Mouse (Mus musculus) liver, embryonic 11.5 days (tissue): ENCODE data around the gene Kalrn. TPM values are rescaled to one million over a fixed set of nuclear protein-coding genes. Genes with fewer than 3 reads are reported as not detected.

Source experiments
- ATAC-seq: fragments of 200-750 bp; cut with Nextera tagmentation; replicated peaks from 2 replicates; pipeline ENCODE4 v1.8.0; 2017; ENCODE audit warnings: moderate number of reproducible peaks, mild to moderate bottlenecking, moderate TSS enrichment, moderate library complexity; ENCODE audit not compliant: low FRiP score
- DNase-seq: peaks from one replicate; pipeline ENCODE4 v3.0.0-alpha.2; 2017; ENCODE audit warnings: low spot score
- H3K27ac ChIP-seq: fragments of 300-500 bp; sonication (generic); 2 replicates; pipeline ENCODE4 v1.5.1; 2014; ENCODE audit warnings: mild to moderate bottlenecking, low read depth, low read length, control low read depth
- H3K27me3 ChIP-seq: fragments of 300-500 bp; sonication (generic); replicated peaks from 2 replicates; pipeline ENCODE4 v1.6.1; 2014; ENCODE audit warnings: low read length, mixed read lengths; ENCODE audit not compliant: control insufficient read depth, insufficient read depth
- H3K36me3 ChIP-seq: fragments of 300-500 bp; sonication (generic); 2 replicates; pipeline ENCODE4 v1.6.1; 2014; ENCODE audit warnings: mild to moderate bottlenecking, low read length, moderate library complexity, mixed read lengths; ENCODE audit not compliant: control insufficient read depth, insufficient read depth
- H3K4me1 ChIP-seq: fragments of 300-500 bp; sonication (generic); replicated peaks from 2 replicates; pipeline ENCODE4 v1.6.1; 2014; ENCODE audit warnings: low read length, mixed read lengths; ENCODE audit not compliant: control insufficient read depth, insufficient read depth
- H3K4me2 ChIP-seq: fragments of 300-500 bp; sonication (generic); 2 replicates; pipeline ENCODE4 v1.6.1; 2014; ENCODE audit warnings: mild to moderate bottlenecking, control low read depth, moderate library complexity
- H3K4me3 ChIP-seq: fragments of 300-500 bp; sonication (generic); 2 replicates; pipeline ENCODE4 v1.5.1; 2014; ENCODE audit warnings: low read depth, low read length, control low read depth
- H3K9ac ChIP-seq: fragments of 300-500 bp; sonication (generic); 2 replicates; pipeline ENCODE4 v1.6.1; 2014; ENCODE audit warnings: low read depth, low read length, control low read depth
- H3K9me3 ChIP-seq: fragments of 300-500 bp; sonication (generic); 2 replicates; pipeline ENCODE4 v1.6.1; 2016; ENCODE audit warnings: low read length, inconsistent platforms, mixed read lengths; ENCODE audit not compliant: control insufficient read depth
- WGBS: fragments of 180-500 bp; shearing (Covaris S2); extraction: QIAGEN DNeasy Blood & Tissue Kit; methylation state at CpG from one replicate; pipeline ENCODE4 v1.1.7; 2014; 5-methylcytosine and 5-hydroxymethylcytosine counted together
- polyA plus RNA-seq: library from polyadenylated mRNA; unstranded; fragments of >200 nt; fragmentation: Nextera tagmentation; extraction: Ambion mirVana; gene quantifications from 2 replicates; pipeline ENCODE4 v1.2.1, GENCODE M21; 2014

Kalrn gene
- polyA plus RNA-seq, 1 experiment from 2014 or later = 25.1 TPM

DNA sequence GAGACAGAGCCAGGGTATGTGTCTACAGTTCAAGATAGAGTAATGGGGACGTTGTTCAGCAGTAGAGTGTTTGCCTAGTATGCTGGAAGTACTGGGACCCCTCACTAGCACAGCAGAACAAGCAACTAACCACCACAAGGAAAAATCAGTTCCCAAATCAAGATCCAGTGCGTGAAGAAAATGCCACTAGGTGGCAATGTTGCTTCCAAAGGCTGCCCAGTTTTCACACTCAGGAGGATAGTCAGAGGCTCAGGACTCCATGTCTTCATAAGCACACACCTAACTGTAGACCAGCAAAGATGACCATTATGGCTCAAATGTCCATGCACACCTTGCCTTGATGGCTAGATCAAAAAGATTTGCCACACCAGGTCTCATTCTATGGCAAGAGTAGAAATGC is 454.0 kb downstream of the Kalrn start:
- DNase-seq = no peak
- no peaks in the 10 kb centered on the region for H3K27me3 ChIP-seq
- WGBS = 11% methylated on average over 2 of the region's 2 CpGs
- no peak overlapping the region for H3K4me2 ChIP-seq
- no peaks in the 10 kb centered on the region for H3K36me3 ChIP-seq
- H3K4me3 ChIP-seq = no peak overlapping the region
- no peak for ATAC-seq
- H3K9me3 ChIP-seq = no peaks in the 10 kb centered on the region
- H3K4me1 ChIP-seq = no peaks in the 10 kb centered on the region
- H3K27ac ChIP-seq = no peak overlapping the region
- no peak overlapping the region for H3K9ac ChIP-seq

DNA sequence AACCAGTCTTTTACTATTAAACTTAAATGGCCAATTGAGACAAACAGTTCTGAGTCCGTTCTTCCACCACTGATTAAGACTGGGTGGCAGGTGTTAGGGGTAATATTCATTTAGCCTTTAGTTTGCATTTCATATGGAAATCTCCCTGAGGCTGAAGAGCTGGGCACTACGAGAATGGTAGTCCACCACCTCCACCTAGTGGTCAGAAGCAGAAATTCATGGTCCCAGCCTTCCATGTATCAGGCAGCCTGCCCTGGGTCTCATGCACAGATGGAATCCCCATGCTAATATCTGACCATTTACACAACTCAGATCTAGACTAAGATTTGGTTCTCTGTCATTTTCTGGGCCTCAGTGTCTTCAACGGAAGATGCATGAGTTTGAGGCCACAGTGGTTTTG is 458.7 kb downstream of the Kalrn start:
- H3K4me2 ChIP-seq = no peak overlapping the region
- no peak overlapping the region for H3K9ac ChIP-seq
- 5% methylated on average over 3 of the region's 3 CpGs for WGBS
- no peaks in the 10 kb centered on the region for H3K27me3 ChIP-seq
- ATAC-seq (no peak), DNase-seq (peak; percentile 46)
- H3K9me3 ChIP-seq = no peaks in the 10 kb centered on the region
- no peak overlapping the region for H3K27ac ChIP-seq
- no peak overlapping the region for H3K4me3 ChIP-seq
- H3K4me1 ChIP-seq = no peaks in the 10 kb centered on the region
- H3K36me3 ChIP-seq = no peaks in the 10 kb centered on the region

DNA sequence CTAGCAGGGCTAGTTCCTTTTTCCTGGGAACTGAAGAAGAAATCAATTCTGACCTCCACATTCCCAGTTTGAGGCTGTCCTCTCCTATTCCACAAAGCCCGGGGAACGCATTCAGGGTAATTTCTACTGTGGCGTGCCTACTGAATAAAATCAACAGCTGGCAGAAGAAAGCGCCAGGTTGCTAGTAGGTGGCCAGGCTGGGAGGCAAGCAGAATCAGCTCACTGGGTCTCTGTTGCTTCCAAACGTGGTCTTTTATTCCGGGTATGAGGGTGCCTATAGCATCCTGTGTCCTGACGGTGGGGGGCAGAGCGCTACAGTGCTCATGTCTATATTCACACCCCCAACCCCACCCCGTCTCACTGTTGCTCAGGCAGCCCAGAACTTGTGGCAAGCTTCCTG is 460.2 kb downstream of the Kalrn start:
- no peak for DNase-seq
- Histone ChIP-seq H3K36me3 (no peaks in the 10 kb centered on the region), H3K4me2 (no peak overlapping the region), H3K27me3 (no peaks in the 10 kb centered on the region), H3K27ac (no peak overlapping the region), H3K4me3 (no peak overlapping the region), H3K4me1 (no peaks in the 10 kb centered on the region; the same call in 1 of the 2 replicates), H3K9ac (no peak overlapping the region; the same call in 1 of the 2 replicates), H3K9me3 (no peaks in the 10 kb centered on the region)
- ATAC-seq = no peak
- WGBS = 82% methylated on average over 9 of the region's 9 CpGs

DNA sequence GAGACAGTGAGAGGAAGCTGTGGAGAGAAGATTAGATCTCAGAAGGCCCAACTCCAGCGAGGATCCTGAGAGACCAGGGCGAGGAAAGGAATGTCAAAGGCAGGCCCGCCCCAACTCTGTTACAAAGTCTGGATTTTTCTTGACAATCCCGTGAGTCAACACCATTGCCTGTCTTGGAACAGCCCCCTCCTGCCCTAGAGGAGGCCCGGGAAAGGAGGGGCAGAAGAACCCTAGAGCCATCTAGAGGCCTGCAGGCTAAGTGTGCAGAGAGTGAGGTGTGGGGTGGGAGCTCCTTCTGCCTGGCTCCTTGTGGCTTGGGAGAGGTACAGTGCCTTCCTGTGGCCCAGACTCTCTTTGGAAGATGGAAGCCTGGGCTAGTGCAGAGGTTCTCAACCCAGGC is 460.8 kb downstream of the Kalrn start:
- no peak overlapping the region for H3K27ac ChIP-seq
- no peak overlapping the region for H3K4me2 ChIP-seq
- ATAC-seq (0 out of 2 replicates have a peak, but pooled peaks have one; percentile 45), DNase-seq (no peak)
- H3K4me1 ChIP-seq = no peaks in the 10 kb centered on the region; the same call in 1 of the 2 replicates
- H3K27me3 ChIP-seq = no peaks in the 10 kb centered on the region
- H3K4me3 ChIP-seq = no peak overlapping the region
- no peaks in the 10 kb centered on the region for H3K9me3 ChIP-seq
- no peak overlapping the region; the same call in 1 of the 2 replicates for H3K9ac ChIP-seq
- H3K36me3 ChIP-seq = no peaks in the 10 kb centered on the region
- WGBS = 17% methylated on average over 5 of the region's 5 CpGs

DNA sequence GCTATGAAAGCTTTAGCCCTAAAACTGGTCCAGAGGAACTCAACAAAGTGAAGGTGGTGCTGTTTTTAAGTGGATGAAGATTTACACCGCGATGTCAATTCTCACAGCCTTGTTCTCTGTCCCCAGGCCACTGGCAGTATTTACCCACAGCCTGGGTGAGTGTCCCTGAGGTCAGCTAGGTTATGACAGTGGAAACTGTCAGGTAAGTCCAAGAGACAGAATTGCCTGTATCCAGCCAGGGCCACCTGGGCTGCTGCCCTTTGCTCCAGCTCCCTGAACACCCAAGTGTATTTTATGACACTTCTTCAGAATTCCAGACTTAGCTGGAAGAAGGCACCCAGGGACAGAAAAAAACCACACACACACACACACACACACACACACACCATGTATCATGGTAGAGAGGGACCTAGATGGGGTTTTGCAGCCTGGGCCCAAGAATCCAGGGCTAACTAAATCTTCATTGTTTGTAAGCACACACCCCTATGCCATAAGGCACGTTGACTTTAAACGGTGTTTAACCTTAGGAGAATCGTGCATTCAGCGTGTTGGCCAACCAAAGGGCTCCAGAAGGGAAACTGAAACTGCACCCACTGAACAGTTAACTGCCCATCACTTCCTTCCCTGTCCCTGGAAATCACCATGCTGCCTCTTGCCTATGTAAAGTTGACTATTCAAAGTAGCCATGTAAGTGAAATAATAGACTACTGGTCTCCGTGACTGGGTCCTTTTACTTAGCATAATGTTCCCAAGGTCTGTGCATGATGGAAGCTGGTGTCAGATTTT is 462.3 kb downstream of the Kalrn start:
- no peaks in the 10 kb centered on the region for H3K36me3 ChIP-seq
- no peak overlapping the region for H3K4me3 ChIP-seq
- WGBS = 77% methylated on average over 7 of the region's 7 CpGs
- H3K4me2 ChIP-seq = no peak overlapping the region
- H3K9ac ChIP-seq = no peak overlapping the region
- H3K4me1 ChIP-seq = no peaks in the 10 kb centered on the region; the same call in 1 of the 2 replicates
- H3K27me3 ChIP-seq = no peaks in the 10 kb centered on the region
- DNase-seq (no peak), ATAC-seq (no peak)
- H3K9me3 ChIP-seq = no peaks in the 10 kb centered on the region
- H3K27ac ChIP-seq = no peak overlapping the region

DNA sequence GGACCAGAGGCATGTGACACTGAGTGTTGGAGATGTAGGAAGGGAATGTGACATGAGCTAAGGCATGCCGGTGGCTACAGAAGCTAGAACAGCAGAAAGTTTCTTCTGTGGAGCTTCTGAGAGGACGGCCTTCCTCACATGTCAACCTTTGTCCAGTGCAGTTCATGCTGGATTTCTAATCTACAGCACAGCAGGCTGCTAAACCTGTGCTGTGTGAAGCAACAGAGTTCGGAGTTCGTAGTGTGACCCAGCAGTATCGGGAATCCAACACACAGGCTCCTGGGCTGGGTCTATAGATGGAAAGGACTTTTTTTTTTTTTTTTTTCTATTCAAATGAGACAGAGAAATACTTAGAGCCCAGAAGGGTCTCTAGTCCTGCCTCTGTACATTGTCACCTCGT is 468.9 kb downstream of the Kalrn start:
- DNase-seq (no peak), ATAC-seq (no peak)
- H3K9ac ChIP-seq = no peak overlapping the region
- H3K4me1 ChIP-seq = no peaks in the 10 kb centered on the region; the same call in 1 of the 2 replicates
- H3K4me3 ChIP-seq = no peak overlapping the region
- no peaks in the 10 kb centered on the region for H3K36me3 ChIP-seq
- H3K27me3 ChIP-seq = 0 out of 2 replicates have a peak, but pooled peaks cover 3% of the 10 kb centered on the region
- no peak overlapping the region for H3K27ac ChIP-seq
- no peaks in the 10 kb centered on the region for H3K9me3 ChIP-seq
- WGBS = 79% methylated on average over 6 of the region's 6 CpGs
- no peak overlapping the region for H3K4me2 ChIP-seq

DNA sequence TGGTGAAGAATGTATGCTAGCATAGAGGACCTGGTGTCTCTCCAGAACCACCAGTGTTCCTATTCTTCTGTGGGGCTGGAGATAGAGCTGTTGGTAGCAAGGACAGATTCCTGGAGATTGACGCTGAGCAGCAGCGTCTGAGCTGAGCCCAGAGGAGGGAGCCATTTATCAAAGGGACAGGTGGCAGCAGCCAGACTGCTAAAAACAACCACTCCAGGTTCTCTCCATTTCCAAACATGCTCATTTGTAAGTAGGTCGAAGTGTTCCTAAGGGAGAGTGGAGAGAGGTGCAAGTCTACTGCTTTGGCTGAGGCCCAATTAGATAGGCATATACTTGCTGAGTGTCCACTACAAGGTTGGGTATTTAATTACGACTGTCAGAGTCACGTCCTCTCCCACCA is 470.6 kb downstream of the Kalrn start:
- no peak overlapping the region for H3K9ac ChIP-seq
- H3K27ac ChIP-seq = no peak overlapping the region
- no peaks in the 10 kb centered on the region for H3K4me1 ChIP-seq
- H3K36me3 ChIP-seq = no peaks in the 10 kb centered on the region
- no peak overlapping the region for H3K4me3 ChIP-seq
- no peaks in the 10 kb centered on the region for H3K9me3 ChIP-seq
- ATAC-seq (no peak), DNase-seq (no peak)
- 51% methylated on average over 5 of the region's 5 CpGs for WGBS
- peaks cover 3% of the 10 kb centered on the region; the same call in 1 of the 2 replicates for H3K27me3 ChIP-seq
- H3K4me2 ChIP-seq = no peak overlapping the region

DNA sequence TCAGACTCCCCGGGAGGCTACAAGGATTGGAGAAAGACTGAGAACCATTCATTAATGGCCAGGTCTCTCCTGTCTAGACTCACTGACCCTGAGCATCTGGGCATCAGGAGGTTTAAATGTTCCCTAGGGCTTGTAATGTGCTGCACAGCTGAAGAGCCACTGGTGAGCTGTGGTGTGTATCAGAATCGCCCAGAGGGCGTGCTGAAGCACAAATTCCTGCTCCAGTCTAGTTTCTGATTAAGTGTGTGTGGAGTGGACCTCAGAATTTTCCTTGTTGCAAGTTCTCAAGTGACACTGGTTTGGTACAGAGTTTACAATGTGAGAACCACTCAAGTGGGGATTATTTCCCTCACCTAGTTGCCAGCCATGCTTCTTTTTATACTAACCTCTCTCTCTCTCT is 473.5 kb downstream of the Kalrn start:
- ATAC-seq (no peak), DNase-seq (no peak)
- H3K9me3 ChIP-seq = no peaks in the 10 kb centered on the region
- peaks cover 5% of the 10 kb centered on the region; the same call in 1 of the 2 replicates for H3K4me1 ChIP-seq
- no peak overlapping the region for H3K4me3 ChIP-seq
- no peak overlapping the region for H3K4me2 ChIP-seq
- peaks cover 3% of the 10 kb centered on the region; the same call in 1 of the 2 replicates for H3K27me3 ChIP-seq
- H3K27ac ChIP-seq = no peak overlapping the region
- H3K36me3 ChIP-seq = no peaks in the 10 kb centered on the region
- 70% methylated on average over 3 of the region's 3 CpGs for WGBS
- no peak overlapping the region for H3K9ac ChIP-seq
